Mouse (Mus musculus): ENCODE data around the gene Rab30.

DNA sequence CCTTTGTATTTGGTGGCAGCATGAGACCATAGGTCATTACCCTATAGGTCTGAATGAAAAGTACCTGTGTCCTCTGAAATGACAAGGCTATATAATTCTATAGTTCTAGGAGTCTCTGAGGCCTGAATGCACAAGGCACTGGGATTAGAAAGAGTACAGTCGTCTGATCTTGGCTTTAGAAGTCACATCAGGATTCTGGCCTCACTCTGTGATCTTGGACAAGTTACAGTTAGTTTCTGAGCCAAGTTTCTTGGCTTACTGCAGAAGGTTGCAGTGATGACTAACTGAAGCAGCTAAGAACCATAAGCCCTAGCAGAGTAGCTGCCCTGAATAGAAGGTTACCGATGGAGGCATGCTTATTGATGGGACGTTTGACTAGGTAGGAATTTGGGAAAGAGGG is 134.7 kb downstream of the Rab30 start:
- TF ChIP-seq CTCF (IDR thresholded peaks at IDR 0.05; ENCODE audit: borderline replicate concordance, extremely low read depth, insufficient read depth, insufficient read length) (no peak), POLR2A (IDR thresholded peaks at IDR 0.05; ENCODE audit: borderline replicate concordance, extremely low read depth, insufficient read depth, insufficient read length, poor library complexity, severe bottlenecking) (no peak)
